Mouse (Mus musculus) activated CD4-positive, CD25-positive, alpha-beta regulatory T cell, adult 4 months (primary cell): ENCODE results near the gene Slamf7. TPM values are rescaled to one million over a fixed set of nuclear protein-coding genes. Genes with fewer than 3 reads are reported as not detected.

Experiments used
- ATAC-seq: one replicate; pipeline ENCODE4 v1.8.0; 2017
- polyA plus RNA-seq, 2 experiments: library from polyadenylated mRNA; unstranded; fragments of 100-300 nt; shearing (Covaris generic); gene quantifications; one replicate each; pipeline ENCODE4 v1.2.1; 2017

Gene Slamf7
- polyA plus RNA-seq, result 1 to 10 TPM; 4.1 to 9.4 TPM

DNA sequence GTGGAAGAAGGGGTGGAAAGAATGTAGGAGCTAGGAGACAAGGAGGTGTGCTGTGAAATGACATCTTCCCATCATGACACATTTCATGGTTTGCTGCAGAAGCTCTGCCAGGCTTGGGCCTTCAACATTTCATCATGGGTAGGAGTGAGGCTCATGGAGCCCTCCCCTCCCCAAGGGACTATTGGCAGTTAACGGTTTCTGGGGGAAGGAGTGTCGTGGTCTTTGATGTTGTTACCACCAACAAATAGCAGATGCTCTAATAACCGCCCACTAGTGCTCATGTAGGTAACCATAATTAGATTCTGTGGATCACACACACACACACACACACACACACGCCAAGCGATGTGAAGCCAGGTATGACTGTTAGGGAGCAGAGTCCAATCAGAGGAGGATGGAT is at the start of gene Slamf7:
Slamf7 (minus strand) TSS at position 302 of the 400 bp plus-strand sequence.
- no peak for ATAC-seq

DNA sequence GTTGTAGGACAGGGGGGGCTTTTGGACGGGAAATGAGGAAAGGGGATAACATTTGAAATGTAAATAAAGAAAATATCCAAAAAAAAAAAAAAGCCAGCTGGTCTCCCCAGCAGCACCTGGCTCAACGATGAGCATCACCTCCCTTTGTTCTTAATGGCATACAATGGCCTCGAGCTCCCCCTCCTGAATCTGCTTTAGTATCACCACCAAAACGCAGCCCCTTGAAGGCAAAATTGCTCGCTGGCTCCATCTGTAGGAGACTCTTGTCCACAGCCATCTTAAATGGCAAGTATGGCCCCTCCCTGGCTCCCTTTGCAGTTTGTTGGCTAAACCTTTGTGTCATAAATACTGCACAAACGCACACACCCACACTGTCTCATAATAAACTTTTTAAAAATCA is 46.1 kb upstream of the Slamf7 start:
- ATAC-seq, result peak; percentile 86

DNA sequence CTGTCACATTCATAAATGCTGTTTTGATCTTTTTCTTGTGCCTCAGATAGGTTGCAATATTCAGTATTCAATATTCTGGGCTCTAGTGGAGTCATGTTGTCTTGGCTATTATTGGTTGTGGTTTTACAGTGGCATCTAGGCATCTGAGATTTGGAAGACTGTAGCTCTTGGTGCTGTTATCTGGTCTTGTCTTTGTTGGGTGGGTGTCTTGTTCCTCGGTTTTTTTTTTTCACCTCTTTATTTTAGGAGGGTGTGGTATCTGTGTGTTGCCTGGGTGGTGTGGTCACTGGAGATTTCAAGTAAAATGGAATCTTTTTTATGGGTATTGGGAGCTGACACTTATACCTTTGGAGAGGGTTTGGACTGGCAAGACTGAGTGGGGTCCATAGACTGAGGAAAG is 41.1 kb upstream of the Slamf7 start:
- ATAC-seq, result no peak

DNA sequence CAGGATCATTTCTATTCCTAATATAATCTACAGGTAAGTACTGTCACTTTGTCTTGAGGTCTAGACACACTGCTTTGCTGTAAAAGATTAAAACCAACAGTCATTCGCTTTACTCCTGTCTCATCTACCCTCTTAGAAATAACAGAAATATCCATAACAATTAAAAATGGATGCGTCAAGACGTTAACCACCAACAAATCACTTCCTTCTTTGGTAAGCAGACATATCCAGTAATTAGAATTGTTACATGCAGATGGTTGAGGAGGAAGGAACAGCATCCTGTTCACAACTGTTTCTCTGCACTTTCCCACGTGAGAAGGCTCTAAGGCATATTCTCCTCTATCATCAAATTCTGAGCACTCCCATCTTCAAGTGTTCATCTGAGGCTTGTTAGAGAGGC is 34.5 kb upstream of the Slamf7 start:
- peak; percentile 72 for ATAC-seq

DNA sequence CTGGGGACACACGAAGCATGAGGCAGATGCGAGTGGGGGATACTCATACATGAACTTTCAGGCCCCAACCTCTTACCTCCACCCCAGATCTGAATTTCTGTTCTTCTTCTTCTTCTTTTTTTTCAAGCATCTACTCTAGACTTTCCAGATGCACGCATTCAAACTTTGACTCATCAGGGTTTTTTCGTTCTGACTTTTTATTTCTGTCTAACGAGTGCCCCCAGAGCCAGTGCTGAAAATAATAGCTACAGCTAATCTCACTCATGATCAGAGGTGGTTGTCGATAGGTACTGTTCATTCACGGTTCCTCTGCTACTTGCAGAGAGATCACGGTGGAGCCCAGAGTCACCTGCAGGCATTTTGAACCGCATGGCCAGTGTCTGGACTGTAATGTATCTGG is 32.1 kb upstream of the Slamf7 start:
- peak; percentile 45 for ATAC-seq

DNA sequence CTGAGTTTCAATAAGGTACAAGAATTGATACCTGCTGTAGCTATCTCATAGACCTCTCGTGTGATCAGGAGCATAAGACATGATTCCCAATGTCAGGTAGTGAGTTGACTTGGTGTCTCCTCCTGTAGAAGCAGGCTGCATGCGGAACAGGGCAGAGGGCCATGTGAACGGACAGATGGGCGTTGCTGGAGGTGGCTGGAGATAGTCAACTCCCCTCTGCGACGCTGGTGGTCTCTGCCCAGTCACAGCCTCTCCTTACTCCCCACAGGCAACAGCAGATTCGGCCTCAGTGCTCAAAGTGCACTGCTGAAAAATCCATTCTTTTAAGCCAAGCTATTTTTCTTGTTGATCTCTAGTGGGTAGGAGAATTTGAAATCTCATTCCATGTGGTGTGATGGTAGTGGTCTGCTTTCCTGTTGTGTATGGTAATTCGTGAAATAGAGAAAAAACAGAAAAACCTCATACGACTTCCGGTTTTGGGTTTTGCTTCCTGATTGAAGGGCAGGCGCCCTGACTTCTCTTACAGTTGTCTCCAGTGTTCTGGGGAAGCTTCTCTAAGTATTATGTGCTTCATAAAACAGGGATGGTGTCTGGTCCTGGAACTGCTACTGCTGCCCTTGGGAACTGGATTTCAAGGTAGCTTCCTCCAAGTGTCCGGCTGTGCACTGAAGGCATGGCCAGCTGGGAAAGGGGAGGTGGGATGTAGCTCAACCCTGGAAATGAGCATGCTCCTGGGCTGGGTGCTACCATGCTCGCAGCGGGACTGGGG is 28.9 kb upstream of the Slamf7 start, which contains the start of gene Cd48:
Cd48 (plus strand) TSS at position 479 of the 769 bp plus-strand sequence.
- peak; percentile 64 for ATAC-seq

DNA sequence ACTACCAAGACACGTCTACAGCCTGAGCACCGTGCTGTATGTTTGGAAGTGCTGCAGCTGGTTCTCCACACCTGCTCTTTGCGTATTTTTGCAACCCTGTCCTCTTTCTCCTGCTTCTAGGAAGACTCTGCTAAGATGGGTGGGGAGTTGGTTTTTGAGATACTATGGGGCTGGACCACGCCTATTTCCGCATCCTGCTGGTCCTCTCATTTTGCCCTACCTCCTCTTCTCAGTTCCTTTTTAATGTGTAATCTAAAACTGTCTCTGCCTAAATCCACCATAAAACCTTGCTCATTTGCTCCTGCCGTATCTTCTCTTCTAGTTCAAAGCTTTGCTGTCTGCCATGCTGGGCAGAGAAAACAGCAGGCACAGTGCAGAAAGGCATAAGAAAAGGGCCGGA is 28.2 kb upstream of the Slamf7 start:
- peak; percentile 56 for ATAC-seq

DNA sequence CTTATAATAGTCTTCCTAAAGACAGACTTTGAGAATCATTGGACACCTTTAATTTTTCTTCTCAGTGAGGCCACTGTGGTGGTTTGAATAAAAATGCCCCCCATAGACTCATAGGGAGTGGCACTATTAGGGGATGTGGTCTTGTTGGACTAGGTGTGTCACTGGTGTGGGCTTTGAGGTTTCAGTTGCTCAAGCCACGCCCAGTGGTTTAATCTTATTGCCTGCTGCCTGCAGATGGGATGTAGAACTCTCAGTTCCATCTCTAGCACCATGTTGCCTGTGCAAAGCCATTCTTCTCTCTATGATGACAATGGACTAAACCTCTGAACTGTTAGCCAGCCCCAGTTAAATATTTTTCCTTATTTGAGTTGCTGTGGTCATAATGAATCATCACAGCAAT is 24.9 kb upstream of the Slamf7 start:
- no peak for ATAC-seq

DNA sequence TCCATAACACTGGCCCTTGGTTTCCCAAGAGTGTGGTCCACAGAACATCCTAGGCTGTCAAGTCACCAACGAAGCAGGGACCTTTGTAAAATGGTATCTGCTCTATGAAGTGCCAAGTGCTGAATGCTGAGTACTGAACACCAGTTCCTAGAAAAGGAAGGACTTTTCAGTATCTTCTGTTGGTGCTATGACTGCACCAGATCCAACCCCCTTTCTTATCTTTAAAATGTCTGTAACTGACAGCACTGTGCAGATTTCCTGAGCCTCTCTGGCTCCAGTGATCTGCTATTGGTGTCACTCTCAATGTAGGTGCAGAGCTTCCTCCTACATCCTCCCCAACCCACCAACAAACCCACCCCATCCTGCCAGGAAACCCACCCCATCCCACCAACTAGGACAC is 21.6 kb upstream of the Slamf7 start:
- ATAC-seq, result peak; percentile 6

DNA sequence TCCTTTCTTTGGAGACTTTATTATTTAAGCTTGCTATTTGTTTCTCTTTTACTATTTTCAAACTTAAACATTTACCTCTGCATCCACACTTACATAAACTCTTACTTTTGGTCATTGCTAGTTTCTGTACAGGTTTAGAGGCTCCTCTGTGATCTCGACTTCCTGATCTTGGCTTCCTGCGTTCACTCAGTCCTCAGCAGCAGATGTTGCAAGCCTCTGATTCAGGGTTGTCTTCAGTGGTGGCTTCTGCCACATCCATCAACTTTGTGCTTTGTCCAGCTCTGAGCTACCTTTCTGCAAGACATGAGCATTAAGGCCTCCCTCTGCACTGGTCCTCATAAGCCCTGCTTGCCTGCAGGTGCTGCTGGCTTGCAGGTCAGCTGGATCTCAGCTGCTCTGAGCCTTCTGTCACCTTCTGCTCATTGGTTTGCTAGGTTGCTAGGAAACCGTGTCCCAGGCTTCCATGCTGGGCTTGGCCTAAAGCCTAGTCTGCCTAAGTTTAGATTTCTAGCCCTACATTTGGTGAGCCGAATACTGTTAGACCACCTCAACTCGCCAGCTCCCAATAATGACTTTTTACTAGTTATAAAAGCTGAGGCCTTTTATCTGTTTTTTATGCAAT is 20.1 kb upstream of the Slamf7 start:
- ATAC-seq, result peak; percentile 57

DNA sequence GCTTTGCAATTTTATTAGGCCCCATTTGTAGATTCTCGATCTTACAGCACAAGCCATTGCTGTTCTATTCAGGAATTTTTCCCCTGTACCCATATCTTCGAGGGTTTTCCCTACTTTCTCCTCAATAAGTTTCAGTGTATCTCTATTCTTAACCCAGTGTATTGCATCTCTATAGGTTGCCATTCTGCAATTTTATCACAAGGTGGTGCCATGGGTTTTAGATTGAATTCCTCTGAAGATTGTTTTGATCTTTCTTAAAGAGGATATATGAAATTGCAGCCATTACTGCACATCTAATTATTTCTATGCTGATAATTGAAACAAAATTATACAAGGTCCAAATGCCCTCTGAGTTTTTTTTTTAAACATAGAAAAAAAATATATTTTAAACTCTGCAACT is 19.6 kb upstream of the Slamf7 start:
- ATAC-seq, result peak; percentile 60

DNA sequence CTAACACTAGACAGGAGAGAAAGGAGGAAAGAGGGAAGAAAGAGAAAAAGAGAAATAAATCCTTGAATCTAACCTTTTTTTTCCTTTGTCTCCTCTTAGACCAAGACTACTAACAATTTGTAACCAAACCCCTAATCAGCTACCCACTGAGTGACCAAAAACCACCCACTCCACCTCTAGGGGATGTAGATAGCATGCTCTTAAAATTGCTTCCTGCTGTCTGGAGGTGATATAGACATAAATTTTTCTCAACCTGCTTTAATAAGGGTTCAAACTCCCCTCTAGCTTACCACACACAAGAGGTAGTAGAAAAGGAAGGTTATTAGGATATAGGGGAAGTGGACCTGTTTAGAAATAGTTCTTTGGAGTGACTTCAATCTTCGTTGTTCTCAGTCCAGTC is 14.3 kb upstream of the Slamf7 start:
- no peak for ATAC-seq

DNA sequence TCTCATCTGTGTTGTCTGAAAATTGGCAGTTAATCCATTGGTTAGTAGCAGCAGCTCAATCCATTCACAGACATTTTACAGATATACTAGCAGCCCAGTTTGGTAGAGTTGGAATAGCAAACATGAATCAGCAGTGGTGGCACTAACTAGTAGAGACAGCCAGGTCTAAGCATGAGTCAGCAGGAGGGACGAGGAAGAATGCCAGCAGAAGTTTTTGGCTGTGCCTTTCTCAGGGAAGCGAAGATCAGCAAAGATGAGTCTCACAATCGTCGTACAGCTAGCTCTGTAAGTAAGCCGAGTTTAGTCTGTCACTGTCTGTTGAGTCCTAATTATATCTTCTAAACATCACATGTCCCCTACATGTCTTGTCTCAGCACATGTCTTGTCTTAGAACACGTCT is 13.5 kb upstream of the Slamf7 start:
- no peak for ATAC-seq

DNA sequence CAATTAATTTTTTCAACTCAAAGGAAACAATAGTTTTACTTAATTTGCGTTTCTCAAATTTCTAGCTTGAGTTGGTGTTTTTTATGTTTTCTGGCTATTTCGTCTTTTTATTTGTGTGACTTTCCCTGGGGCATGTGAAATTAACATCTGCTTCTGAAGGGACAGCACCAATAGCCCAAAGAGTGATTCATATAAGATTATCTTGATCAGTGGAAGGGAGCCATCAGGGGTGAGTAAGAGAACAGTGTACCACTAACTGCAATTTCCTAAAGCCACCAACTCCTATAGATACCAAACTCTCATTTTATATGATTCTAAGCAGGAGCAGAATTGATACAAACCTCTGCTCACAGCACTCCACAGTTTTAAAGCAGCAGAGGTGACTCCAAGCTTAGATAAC is 10.9 kb upstream of the Slamf7 start:
- no peak for ATAC-seq

DNA sequence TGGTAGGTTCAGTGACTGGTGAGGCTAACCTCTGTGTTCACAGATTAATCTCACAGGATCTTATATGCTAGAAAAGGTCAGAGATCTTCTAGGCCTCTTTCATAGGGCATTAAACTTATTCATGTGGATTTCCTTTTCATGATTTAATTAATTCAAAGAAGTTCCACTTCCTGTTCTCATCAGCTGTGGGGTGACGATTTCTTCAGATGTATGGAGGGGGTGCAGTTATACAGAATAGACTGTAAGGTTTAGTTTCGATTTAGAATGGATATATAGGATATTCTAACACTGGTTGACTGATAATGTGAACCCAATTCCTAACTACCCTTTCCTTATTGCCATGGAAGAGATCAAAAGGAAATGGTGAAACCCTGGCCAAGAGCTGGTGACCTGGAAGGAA is 8.6 kb upstream of the Slamf7 start:
- ATAC-seq, result peak; percentile 96

DNA sequence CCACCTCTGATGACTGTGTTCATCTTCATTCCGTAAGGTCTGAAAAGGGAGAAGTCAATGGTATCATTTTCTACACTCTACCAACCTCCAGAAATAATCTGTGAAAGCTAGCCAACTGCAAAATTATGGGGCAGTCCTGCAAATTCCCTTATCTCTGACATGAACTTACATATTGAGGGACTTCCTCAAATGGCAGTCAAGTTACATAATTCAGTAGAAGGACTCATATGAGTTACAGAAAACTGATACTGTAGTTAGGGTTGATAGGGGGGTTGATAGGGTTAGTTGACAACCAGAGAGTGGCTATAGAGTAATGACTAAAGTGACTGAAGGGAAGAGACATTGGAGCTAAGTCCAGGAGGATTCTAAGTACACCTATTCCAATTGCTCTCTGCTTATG is 7.6 kb upstream of the Slamf7 start:
- ATAC-seq, result no peak

DNA sequence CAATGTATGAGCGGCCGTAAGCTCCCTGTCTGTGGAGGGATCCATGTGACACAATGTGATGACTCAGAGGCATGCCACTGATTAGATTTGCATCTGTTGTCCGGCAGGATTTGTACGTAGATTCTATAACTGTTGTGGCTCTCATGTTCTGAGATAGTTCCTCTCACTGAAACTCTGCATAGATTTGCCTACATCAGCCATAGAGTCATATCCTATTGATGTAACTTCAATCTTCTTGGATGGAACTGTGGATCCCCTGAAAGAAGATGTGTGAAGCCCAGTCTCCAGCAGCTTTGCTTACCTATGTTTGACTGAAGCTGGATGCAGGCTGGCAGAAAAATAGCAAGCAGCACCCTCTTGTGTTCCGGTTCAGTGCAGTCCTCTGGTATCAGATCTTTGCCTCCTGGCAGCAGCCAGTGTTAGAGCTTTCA is 5.7 kb upstream of the Slamf7 start:
- ATAC-seq, result no peak

DNA sequence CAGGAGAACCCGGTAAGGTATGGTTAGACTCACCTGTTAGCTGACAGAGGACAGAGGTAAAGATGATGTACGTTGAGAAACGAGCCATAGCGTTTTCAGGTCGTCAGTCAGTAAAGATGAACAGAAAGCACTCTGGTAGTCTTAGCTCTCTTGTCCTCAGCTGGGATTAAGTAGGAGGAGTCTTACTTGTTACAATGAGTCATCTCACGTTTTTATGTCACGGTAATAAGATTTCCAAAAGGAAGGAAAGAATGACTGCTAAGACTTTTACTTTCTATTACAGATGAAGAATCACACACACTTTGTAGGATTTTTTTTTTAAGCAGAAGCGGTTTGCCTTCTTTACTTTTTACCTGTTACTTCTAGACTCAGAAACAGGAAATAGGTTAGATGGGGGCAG is 4.0 kb downstream of the Slamf7 start:
- peak; percentile 90 for ATAC-seq

DNA sequence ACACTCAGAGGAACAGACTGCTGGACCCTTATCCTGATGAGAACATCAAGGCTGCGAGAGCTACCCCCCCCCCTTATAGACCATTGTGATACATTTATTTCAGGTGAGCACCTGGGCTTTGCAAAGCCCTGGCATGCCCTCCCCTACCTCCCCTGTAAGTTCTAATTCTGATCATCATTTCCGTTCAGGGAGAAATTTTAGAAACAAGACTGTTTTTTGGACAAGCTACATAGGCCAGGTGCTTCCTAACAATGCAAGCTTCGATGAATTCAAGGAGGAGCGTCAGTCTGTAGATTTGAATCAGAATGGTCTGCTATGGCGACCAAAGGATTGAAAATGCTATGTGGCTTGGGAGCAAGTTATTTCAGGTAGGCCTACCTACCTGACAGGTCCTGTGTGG is 5.1 kb downstream of the Slamf7 start:
- no peak for ATAC-seq

DNA sequence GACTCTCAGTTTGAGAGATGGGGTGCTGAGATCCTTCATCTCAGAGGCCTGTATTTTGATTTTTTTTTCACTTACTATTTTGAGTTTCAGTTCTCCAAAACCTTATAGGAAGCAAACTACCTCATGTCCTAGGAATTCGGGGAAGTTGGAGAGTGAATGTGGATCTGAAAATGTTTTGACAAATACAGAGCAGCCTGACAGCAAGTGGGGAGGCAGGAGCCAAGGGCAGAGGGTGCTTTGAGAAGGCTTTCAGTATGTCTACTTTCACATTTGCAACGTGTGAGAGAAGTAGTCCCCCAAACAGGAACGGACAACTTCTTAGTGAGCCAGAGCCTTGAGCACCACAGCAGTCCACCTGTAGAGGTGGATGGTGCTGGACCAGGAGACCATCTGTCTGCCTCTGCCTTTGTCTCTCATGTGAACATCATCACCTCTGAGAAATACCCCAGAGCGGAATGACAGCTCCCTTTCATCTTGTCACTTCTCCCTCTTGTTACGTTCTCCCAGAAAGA is 6.3 kb downstream of the Slamf7 start:
- ATAC-seq, result no peak

DNA sequence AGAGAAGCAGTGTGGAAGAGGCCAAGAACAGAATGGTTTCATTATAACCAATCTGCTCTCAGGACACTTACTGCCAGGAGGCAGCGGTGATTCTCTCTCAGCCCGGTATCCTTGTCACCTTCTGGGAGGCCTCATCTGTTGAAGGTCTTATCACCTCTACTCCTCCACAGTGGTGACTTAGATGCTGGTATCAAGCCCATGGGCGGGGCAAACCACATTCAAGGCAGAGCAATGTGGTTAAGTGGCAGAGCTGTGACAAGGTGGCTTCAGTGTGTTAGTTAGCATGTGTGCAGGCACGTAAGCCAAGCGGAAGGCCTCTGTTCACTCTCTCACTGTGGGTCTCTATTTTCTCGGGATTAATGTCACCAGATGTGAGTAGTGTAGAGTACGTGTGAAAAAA is 9.2 kb downstream of the Slamf7 start:
- ATAC-seq, result peak; percentile 95

DNA sequence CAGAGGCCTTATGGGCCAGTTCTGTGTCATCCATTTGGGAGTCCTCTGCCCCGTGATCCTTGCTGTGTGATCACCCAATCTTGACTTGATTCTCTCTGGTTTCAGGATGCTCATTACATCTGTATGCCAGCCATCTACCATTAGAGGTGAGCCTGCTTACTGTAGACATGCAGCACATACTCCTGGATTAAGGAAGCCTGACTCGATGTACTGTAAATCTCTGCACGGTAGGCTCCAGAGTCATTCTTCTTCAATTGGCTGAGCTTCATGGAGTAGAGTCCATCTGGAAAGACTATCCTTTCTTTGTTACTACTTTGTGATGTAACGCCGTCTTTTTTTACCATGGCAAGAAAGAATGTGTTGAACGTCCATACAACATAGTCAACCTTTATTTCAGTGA is 12.0 kb downstream of the Slamf7 start:
- ATAC-seq, result no peak

DNA sequence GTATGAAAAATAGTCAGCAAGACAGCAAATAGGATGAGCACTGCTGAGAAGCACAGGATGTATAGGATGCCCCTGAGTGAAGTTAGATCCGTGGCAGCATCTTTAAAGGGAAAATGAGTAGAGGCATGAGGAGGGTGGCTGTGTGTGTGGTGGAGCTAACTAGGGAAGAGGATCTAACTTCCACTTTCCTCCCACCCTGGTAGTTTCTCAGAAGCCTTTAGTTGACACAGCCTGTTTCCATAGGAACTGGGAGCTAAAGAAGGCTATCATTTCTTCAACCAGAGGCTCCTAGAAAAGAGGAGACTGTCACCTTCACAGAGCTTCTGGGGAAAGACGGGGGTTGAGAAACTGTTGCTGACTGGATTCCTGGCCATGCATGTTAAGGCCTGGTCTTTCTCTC is 14.1 kb downstream of the Slamf7 start:
- no peak for ATAC-seq

DNA sequence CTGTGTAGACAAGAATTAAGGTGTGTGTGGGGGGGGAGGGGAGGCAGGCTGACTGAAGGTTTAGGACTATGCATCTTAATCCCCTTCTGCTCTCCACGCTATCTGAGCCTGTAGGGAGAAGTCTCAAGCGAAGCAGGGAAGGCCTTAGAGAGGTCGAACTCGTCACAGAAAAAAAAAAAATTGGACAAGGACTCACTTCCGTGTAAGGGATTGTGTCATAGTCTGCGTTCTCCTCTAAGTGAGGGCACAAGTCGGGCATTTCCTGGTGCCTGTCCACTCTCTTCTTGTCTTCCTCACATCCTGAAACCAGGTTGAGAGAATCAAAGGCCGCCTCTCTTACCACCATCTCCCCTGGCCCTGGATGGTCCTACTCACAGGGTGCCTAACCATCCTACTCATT is 15.7 kb downstream of the Slamf7 start:
- no peak for ATAC-seq
